Mouse (Mus musculus) heart, adult 9 months (tissue): ENCODE measurements around the gene En1.

ENCODE experiments used
- DNase-seq, 2 experiments: peaks; one replicate each; pipeline ENCODE4 v3.0.0; 2022; ENCODE audit warnings: low spot score in 2 of 2

Gene En1

GRCm38 (mm10) chr1:120600149-120600445, 2.1 kb upstream of the En1 start:
- DNase-seq, result no peak

- no peak for DNase-seq
Measured at GRCm38 (mm10) chr1:120600516-120601252, 1.5 kb upstream of the En1 start.

GRCm38 (mm10) chr1:120601253-120601836, 873 bp upstream of the En1 start:
- no peak for DNase-seq

GRCm38 (mm10) chr1:120602876-120603655, 848 bp downstream of the En1 start:
- DNase-seq, result no peak

- DNase-seq, result no peak
Measured at GRCm38 (mm10) chr1:120603656-120604051, 1.4 kb downstream of the En1 start.

- no peak for DNase-seq
Measured at GRCm38 (mm10) chr1:120604431-120605142, 2.4 kb downstream of the En1 start.

- DNase-seq, result no peak
Measured at GRCm38 (mm10) chr1:120605143-120605435, 2.9 kb downstream of the En1 start.

GRCm38 (mm10) chr1:120605521-120606310, 3.5 kb downstream of the En1 start:
- DNase-seq, result no peak

- peak in 1 of 2 experiments; percentile 12 for DNase-seq
Measured at GRCm38 (mm10) chr1:120606641-120607575, 4.7 kb downstream of the En1 start.

GRCm38 (mm10) chr1:120607576-120608400, 5.6 kb downstream of the En1 start:
- no peak for DNase-seq

- DNase-seq, result no peak
Measured at GRCm38 (mm10) chr1:120608461-120608860, 6.2 kb downstream of the En1 start.

GRCm38 (mm10) chr1:120609611-120610010, 7.4 kb downstream of the En1 start:
- DNase-seq, result no peak

- DNase-seq, result no peak
Measured at GRCm38 (mm10) chr1:120613461-120614306, 11.5 kb downstream of the En1 start.

- DNase-seq, result no peak
Measured at GRCm38 (mm10) chr1:120614307-120615100, 12.3 kb downstream of the En1 start.

GRCm38 (mm10) chr1:120615521-120615920, 13.3 kb downstream of the En1 start:
- DNase-seq, result no peak

GRCm38 (mm10) chr1:120615927-120616326, 13.7 kb downstream of the En1 start:
- DNase-seq, result no peak

- no peak for DNase-seq
Measured at GRCm38 (mm10) chr1:120621383-120621782, 19.2 kb downstream of the En1 start.
